Mouse (Mus musculus): ENCODE measurements at regions not wholly inside any gene's neighbourhood (a gene's known extent, or its start where the extent isn't known, plus 50 kb on each side); places are given as distances from the start of the nearest gene placed in this dataset.

DNA sequence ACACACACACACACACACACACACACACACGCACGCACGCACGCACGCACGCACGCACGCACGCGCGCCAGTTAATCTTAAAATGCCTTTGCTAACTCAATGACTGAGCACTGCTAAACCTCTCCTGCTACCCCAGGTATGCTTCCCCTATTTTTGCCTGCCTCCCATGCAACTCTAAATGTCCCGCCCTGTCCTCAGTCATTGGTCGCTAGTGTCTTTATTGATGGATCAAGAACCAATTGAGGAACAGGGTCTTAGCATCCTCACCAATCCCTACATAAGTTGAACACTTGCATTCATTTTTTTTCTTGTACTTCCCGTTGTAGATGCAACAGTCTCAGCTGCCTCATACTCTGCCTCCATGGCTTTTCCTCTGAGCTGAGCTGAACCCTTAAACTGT is 72.2 kb upstream of the Ankrd55 start:
- no peak for TF ChIP-seq CTCF (IDR thresholded peaks at IDR 0.05; ENCODE audit: low read depth, low read length)
- no peak for TF ChIP-seq EP300 (IDR thresholded peaks at IDR 0.05; ENCODE audit: insufficient read depth, low read depth, low read length)
- no peak for TF ChIP-seq POLR2A (IDR thresholded peaks at IDR 0.05; ENCODE audit: insufficient read depth, low read length)

All from ES-Bruce4 (cell line).